Mouse (Mus musculus) hindbrain, embryonic 15.5 days (tissue): ENCODE results near the gene Ube2u. TPM values are rescaled to one million over a fixed set of nuclear protein-coding genes. Genes with fewer than 3 reads are reported as not detected.
A peak's percentile ranks its signal among the peaks of the same experiment; 100 is the strongest.
"Not testable (repeated sequence)": the region's sequence is repeated elsewhere in the genome, so short reads cannot be mapped to it uniquely, and the experiment has no call there.

ENCODE experiments used
- ATAC-seq: fragments of 200-750 bp; cut with Nextera tagmentation; 2 replicates; pipeline ENCODE4 v1.8.0; 2017; ENCODE audit warnings: low read depth, moderate number of reproducible peaks, moderate TSS enrichment; ENCODE audit not compliant: low FRiP score
- H3K27ac ChIP-seq: fragments of 300-500 bp; sonication (generic); replicated peaks from 2 replicates; pipeline ENCODE4 v1.5.1; 2015; ENCODE audit warnings: mild to moderate bottlenecking, inconsistent platforms
- H3K27me3 ChIP-seq: fragments of 300-500 bp; sonication (generic); 2 replicates; pipeline ENCODE4 v1.6.1; 2015; ENCODE audit warnings: control low read depth, inconsistent platforms
- H3K36me3 ChIP-seq: fragments of 300-500 bp; sonication (generic); 2 replicates; pipeline ENCODE4 v1.6.1; 2015; ENCODE audit warnings: control low read depth, inconsistent platforms
- H3K4me1 ChIP-seq: fragments of 300-500 bp; sonication (generic); replicated peaks from 2 replicates; pipeline ENCODE4 v1.6.1; 2015; ENCODE audit warnings: control low read depth, inconsistent platforms
- H3K4me2 ChIP-seq: fragments of 300-500 bp; sonication (generic); 2 replicates; pipeline ENCODE4 v1.6.1; 2015; ENCODE audit warnings: moderate library complexity, mild to moderate bottlenecking, inconsistent platforms
- H3K4me3 ChIP-seq: fragments of 300-500 bp; sonication (generic); 2 replicates; pipeline ENCODE4 v1.5.1; 2015; ENCODE audit warnings: mild to moderate bottlenecking, inconsistent platforms
- H3K9ac ChIP-seq: fragments of 300-500 bp; sonication (generic); 2 replicates; pipeline ENCODE4 v1.6.1; 2015; ENCODE audit warnings: inconsistent platforms
- H3K9me3 ChIP-seq: fragments of 300-500 bp; sonication (generic); 2 replicates; pipeline ENCODE4 v1.6.1; 2016; ENCODE audit warnings: control low read depth, inconsistent platforms
- WGBS: fragments of 180-500 bp; shearing (Covaris S2); methylation state at CpG from one replicate; pipeline ENCODE4 v1.1.7; 2015; 5-methylcytosine and 5-hydroxymethylcytosine counted together
- polyA plus RNA-seq: library from polyadenylated mRNA; unstranded; fragments of >200 nt; fragmentation: Nextera tagmentation; extraction: Ambion mirVana; gene quantifications from 2 replicates; pipeline ENCODE4 v1.2.1, GENCODE M21; 2015

Gene Ube2u
- 0.50 and 0.64 TPM in 2 replicates for polyA plus RNA-seq

- no peaks in the 10 kb centered on the region for H3K36me3 ChIP-seq
- no peaks in the 10 kb centered on the region for H3K27me3 ChIP-seq
- WGBS, result 21% methylated on average over 15 of the region's 15 CpGs
- peaks cover 6% of the 10 kb centered on the region for H3K4me1 ChIP-seq
- peak within 1 kb of the TSS; percentile 54 for H3K4me2 ChIP-seq
- H3K9me3 ChIP-seq, result no peaks in the 10 kb centered on the region
- peak within 1 kb of the TSS; percentile 31 for H3K4me3 ChIP-seq
- ATAC-seq, result peak; percentile 94
- H3K27ac ChIP-seq, result no peak within 1 kb of the TSS
- H3K9ac ChIP-seq, result no peak within 1 kb of the TSS
Measured at GRCm38 (mm10) chr4:100478592-100479321, at the start of gene Ube2u. TSS of gene Ube2u (plus strand) at chr4:100478849.

GRCm38 (mm10) chr4:100429371-100429900, 49.2 kb upstream of the Ube2u start:
- Histone ChIP-seq H3K4me3 (no peak overlapping the region), H3K4me2 (no peak overlapping the region), H3K4me1 (no peaks in the 10 kb centered on the region), H3K9ac (no peak overlapping the region), H3K9me3 (no peaks in the 10 kb centered on the region), H3K36me3 (no peaks in the 10 kb centered on the region), H3K27ac (no peak overlapping the region), H3K27me3 (no peaks in the 10 kb centered on the region)
- 71% methylated on average over 2 of the region's 2 CpGs for WGBS
- ATAC-seq, result no peak

- Histone ChIP-seq H3K27ac (no peak overlapping the region), H3K9ac (no peak overlapping the region), H3K4me3 (no peak overlapping the region), H3K4me2 (no peak overlapping the region), H3K27me3 (no peaks in the 10 kb centered on the region), H3K9me3 (no peaks in the 10 kb centered on the region), H3K4me1 (no peaks in the 10 kb centered on the region), H3K36me3 (no peaks in the 10 kb centered on the region)
- WGBS, result 76% methylated on average over 8 of the region's 8 CpGs
- no peak for ATAC-seq
Measured at GRCm38 (mm10) chr4:100435281-100436168, 43.1 kb upstream of the Ube2u start.

- WGBS, result 86% methylated on average over 4 of the region's 4 CpGs
- Histone ChIP-seq H3K9ac (no peak overlapping the region), H3K4me1 (no peaks in the 10 kb centered on the region)
Measured at GRCm38 (mm10) chr4:100436169-100436547, 42.5 kb upstream of the Ube2u start.

GRCm38 (mm10) chr4:100446897-100447296, 31.8 kb upstream of the Ube2u start:
- no peaks in the 10 kb centered on the region for H3K27me3 ChIP-seq
- H3K27ac ChIP-seq, result no peak overlapping the region
- no peak overlapping the region for H3K9ac ChIP-seq
- no peaks in the 10 kb centered on the region for H3K4me1 ChIP-seq
- H3K4me3 ChIP-seq, result no peak overlapping the region
- no peaks in the 10 kb centered on the region for H3K9me3 ChIP-seq
- H3K4me2 ChIP-seq, result no peak overlapping the region
- no peaks in the 10 kb centered on the region for H3K36me3 ChIP-seq
- WGBS, result 75% methylated on average over 3 of the region's 3 CpGs
- ATAC-seq, result no peak

More at GRCm38 (mm10) chr4:100436169-100436547, 42.5 kb upstream of the Ube2u start:
- Histone ChIP-seq H3K4me3 (no peak overlapping the region), H3K27ac (no peak overlapping the region), H3K9me3 (no peaks in the 10 kb centered on the region), H3K4me2 (no peak overlapping the region), H3K36me3 (no peaks in the 10 kb centered on the region), H3K27me3 (no peaks in the 10 kb centered on the region)
- ATAC-seq, result no peak

GRCm38 (mm10) chr4:100462493-100463120, 16.0 kb upstream of the Ube2u start:
- H3K36me3 ChIP-seq, result no peaks in the 10 kb centered on the region
- H3K9me3 ChIP-seq, result no peaks in the 10 kb centered on the region
- no peak overlapping the region for H3K9ac ChIP-seq
- H3K4me2 ChIP-seq, result no peak overlapping the region
- no peak for ATAC-seq
- no peak overlapping the region for H3K27ac ChIP-seq
- H3K4me1 ChIP-seq, result no peaks in the 10 kb centered on the region
- no peak overlapping the region for H3K4me3 ChIP-seq
- no peaks in the 10 kb centered on the region for H3K27me3 ChIP-seq
- 52% methylated on average over 9 of the region's 9 CpGs for WGBS

DNA sequence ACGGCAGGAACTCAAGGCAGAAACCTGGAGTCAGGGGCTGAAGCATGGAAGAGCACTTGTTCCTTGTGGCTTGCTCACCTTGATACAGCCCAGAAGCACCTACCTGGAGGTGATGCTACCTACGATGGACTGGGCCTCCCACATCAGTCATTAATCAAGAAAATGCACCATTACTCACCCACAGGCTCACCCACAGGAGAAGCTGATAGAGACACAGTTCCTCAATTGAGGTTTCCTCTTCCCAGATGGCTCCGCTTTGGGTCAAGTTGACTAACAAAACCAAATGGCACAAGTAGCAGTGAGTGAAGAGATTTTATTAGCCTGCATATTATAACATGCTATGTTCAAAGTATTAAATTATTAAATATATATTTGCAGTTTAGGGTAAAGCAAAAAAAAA, 9.8 kb downstream of the Ube2u start:
- Histone ChIP-seq H3K4me3 (no peak overlapping the region), H3K4me1 (no peaks in the 10 kb centered on the region), H3K27me3 (no peaks in the 10 kb centered on the region), H3K4me2 (no peak overlapping the region), H3K36me3 (no peaks in the 10 kb centered on the region), H3K9me3 (no peaks in the 10 kb centered on the region), H3K9ac (no peak overlapping the region), H3K27ac (no peak overlapping the region)
- 90% methylated on average over 3 of the region's 3 CpGs for WGBS
- no peak for ATAC-seq

GRCm38 (mm10) chr4:100495176-100495575, 16.5 kb downstream of the Ube2u start:
- H3K9me3 ChIP-seq, result no peaks in the 10 kb centered on the region
- no peaks in the 10 kb centered on the region for H3K4me1 ChIP-seq
- WGBS, result 96% methylated on average over 3 of the region's 3 CpGs
- no peak overlapping the region for H3K9ac ChIP-seq
- no peaks in the 10 kb centered on the region for H3K27me3 ChIP-seq
- H3K27ac ChIP-seq, result no peak overlapping the region
- ATAC-seq, result no peak
- no peaks in the 10 kb centered on the region for H3K36me3 ChIP-seq
- no peak overlapping the region for H3K4me3 ChIP-seq
- no peak overlapping the region for H3K4me2 ChIP-seq

DNA sequence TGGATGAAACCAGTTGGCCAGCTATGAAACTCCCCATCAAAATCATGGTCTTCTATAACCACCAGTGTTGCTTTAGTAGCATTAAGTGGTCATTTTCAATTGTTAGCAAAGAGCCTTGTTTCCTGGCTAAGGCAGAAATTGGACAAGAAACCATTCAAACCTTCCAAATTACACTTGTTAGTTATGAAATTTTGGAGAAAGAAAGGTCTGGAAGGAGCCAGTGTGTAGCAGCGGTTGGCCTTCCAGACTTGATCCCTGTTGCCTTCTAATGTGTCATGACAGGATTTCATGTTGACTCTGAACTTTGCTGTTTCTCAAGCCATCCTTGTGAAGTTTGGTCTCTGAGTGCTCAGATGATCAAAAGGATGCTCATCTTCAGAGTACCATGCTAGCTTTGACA, 17.9 kb downstream of the Ube2u start:
- Histone ChIP-seq H3K4me2 (no peak overlapping the region), H3K4me3 (no peak overlapping the region), H3K27me3 (no peaks in the 10 kb centered on the region), H3K4me1 (no peaks in the 10 kb centered on the region), H3K36me3 (no peaks in the 10 kb centered on the region), H3K27ac (no peak overlapping the region), H3K9ac (no peak overlapping the region), H3K9me3 (no peaks in the 10 kb centered on the region)
- 83% methylated on average over 1 of the region's 1 CpGs for WGBS
- no peak for ATAC-seq

DNA sequence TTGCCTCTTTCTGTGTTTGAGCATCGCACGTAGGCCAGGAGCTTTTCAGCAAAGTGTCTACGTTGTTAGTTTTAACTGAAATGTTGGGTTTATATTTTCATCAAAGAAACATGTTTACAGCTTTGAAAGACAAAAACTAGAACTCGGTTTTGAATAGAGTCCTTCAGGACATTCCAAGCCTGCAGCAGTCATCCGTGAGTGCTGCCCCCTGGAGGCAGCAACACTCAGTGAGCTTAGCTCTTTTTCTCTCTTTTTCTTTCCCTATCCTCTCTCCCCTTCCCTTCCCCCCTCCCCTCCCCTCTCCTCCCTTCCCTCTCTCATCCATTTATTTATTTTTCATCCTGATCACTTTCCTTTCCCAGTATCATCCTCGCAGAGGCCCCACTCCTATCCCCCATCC, 19.5 kb downstream of the Ube2u start:
- ATAC-seq, result no peak
- H3K4me1 ChIP-seq, result no peaks in the 10 kb centered on the region
- no peak overlapping the region for H3K27ac ChIP-seq
- no peak overlapping the region for H3K4me3 ChIP-seq
- H3K27me3 ChIP-seq, result no peaks in the 10 kb centered on the region
- no peak overlapping the region for H3K9ac ChIP-seq
- no peaks in the 10 kb centered on the region for H3K9me3 ChIP-seq
- 50% methylated on average over 6 of the region's 6 CpGs for WGBS
- no peaks in the 10 kb centered on the region for H3K36me3 ChIP-seq
- no peak overlapping the region for H3K4me2 ChIP-seq

DNA sequence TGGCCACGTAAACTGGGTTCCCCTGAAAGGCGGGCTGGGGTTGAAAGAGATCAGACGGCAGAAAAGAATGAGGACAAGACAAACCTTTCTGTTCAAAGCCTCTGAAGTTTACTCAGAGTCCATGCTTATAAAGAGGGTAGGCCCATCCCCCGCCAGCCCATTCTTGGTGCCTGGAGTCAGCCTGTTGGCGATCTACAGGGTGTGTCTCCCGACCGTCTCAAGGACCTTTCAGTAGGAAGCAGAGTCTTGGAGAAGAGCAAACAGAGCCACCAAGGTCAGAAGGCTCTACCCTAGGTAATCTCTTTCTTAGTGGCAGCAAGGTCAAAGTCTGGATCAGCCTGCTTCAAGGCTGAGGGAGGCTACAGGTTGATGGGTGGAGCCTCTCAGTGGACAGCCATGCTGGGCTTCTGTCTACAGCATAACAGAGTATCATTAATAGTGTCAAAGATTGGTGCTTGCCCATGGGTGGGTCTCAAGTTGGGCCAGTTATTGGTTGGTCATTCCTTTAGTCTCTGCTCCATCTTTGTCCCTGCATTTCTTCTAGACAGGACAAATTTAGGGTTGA, 20.5 kb downstream of the Ube2u start:
- ATAC-seq, H3K27ac ChIP-seq, H3K9me3 ChIP-seq, H3K4me3 ChIP-seq, H3K4me1 ChIP-seq, H3K36me3 ChIP-seq, H3K4me2 ChIP-seq, H3K27me3 ChIP-seq, H3K9ac ChIP-seq: not testable (repeated sequence)
- 87% methylated on average over 7 of the region's 7 CpGs for whole genome bisulfite sequencing
